Mouse (Mus musculus): ENCODE measurements at regions not wholly inside any gene's neighbourhood (a gene's known extent, or its start where the extent isn't known, plus 50 kb on each side); places are given as distances from the start of the nearest gene placed in this dataset.

DNA sequence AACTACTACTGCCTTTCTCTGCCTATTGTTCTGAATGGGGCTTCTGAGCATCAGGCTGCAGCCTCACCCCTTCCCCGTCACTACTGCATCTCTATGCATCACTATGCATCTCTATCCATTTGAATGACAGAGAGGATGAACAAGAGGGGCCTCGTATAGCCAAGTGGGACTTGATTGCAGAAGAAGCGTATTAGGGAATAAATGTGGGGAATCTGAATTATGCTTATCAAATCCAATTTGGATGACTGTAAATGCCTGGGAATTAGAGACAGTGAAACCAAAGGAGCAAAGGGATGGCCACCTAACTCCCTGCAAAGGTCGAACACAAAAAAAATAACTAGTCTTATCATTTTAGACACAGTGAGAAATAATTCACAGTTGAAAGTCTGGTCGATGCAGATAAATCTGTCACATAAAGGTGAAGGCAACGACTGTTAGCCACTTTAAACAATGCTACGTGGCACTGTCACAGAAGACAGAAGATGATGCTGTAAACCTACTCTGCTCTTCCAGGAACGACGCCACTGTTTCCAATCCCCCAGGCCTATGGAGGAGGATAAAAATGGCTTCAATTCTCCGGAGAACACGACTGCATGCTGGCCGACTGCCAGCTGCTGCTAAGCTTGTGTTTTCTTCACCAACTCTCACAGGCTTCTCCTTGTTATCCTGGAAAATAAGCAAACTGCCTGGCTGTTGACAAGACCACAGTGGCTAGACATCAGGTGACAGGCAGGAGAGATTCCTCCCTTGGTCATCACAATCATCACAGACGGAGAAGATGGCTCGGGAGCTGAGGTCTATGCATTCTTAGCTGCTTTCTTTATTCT, 213.6 kb upstream of the Akirin2 start:
- no peak for DNase-seq (ENCODE audit: low spot score in 2 of 2)

DNA sequence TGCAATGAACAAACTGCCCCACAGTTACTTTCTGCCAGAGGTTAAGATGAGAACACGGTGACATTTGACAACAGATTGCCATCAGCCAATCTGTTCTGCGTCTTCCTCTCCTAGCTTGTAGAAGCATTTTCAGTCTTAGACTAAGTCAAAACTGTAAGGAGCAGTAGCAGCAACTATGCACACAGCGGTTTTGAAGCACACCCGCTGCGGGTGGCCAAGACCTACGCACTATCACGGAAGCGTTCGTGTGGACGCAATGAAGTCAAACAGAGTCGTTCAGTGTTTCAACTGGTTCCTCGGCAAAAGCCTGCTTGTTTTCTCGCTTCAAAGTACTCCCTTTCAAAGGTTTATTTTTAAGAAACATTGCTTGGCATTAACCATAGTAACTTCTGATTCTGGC, 212.9 kb upstream of the Akirin2 start:
- no peak for DNase-seq (ENCODE audit: low spot score in 2 of 2)

DNA sequence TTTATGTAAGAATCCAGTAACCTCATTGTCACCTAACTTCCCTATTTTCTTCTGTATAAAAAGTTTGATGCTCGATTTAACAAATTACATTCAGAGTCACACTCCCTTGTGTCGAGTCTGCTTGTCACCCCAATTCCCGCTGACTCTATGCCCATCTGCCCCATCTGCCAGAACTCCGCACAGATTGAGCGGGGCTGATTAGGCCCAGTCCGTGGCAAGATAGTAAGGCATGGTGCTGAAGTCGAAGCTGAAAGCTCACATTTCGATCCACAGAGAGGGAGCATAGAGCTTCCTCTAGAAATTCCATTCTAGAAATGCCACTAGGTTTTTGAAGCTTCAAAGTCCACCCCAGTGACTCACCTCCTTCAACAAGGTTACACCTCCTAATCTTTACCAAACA, 210.7 kb upstream of the Akirin2 start:
- no peak for DNase-seq (ENCODE audit: low spot score in 2 of 2)

DNA sequence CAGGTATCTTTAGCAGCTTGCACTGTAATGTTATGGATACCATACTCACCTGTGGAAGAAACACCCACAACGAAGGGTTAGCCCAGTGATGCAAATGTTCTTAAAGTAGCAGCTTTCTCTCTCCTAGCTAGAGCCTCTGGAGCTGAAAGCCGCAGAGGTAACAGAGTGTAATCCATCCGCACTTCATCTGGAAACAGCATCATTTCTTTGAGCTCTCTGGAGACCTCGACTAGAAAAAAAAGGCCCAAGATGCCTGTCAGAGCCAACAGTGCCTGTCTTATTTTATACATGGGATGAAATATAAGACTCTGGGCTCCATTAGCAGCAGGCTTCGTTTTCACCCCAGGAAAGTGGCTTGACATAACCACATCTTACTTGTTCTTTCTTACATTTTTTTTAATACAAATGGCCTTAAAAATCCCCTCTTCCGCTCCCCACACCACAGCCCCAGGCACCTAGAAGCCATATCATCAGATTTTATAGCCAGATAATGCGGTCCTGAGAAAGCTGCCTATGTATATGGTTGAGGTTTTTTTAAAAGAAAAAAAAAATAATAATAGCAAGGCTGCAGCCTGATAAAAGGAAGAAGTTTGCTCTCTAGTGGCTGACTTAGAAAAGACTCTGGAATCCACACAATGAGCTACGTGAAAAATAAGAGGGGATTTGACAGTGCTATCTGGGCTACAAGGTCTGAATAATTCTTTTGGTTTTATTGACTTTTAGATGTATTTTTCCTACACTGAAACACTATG, 179.3 kb upstream of the Akirin2 start:
- DNase-seq (ENCODE audit: low spot score in 2 of 2), result no peak

DNA sequence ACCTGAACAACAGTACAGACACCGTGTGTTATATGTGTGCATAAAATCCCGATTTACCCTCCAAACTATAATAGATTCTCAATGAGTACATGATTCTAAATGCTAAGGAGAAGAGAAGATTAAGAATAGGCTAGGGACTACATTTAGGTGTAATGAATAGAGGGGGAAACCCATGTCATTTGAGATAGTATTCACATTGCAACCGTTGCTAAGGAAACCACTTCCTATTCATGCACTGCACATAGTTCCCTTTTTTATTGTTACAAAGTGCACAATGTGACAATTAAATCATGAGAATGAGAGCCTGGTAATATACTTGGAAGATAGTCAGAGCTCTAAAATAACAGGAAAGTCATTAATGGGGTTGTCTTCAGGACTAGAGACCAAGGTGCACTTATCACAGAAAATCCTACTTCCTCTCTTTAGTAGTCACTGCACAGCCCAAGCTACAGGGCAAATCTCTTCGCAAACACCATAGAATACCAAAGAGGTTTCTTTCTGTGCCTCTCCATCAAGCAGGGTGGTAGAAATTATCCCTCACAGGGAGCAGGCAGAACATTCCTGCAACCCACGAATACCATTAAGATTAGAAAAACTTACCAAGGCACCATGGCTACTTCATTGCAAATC, 164.3 kb upstream of the Akirin2 start:
- no peak for DNase-seq (ENCODE audit: low spot score in 2 of 2)

DNA sequence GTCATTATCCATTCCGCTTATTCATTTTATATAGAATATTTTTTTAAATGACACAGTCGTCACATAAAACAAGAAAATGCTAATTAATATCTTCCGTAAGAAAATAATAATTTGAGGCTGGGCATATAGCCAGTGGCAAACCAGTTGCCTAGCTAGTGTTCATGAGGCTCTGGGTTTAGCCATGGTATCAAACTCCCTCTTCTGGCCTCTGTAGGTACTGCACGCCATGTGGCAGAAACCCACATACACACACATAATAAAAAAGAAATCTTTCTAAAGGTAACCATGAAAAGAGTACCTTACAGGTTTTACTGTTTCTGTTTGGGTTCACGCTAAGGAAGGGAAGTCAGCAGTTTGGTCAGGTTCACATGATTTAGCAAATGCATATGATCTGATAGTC, 159.2 kb upstream of the Akirin2 start:
- no peak for DNase-seq (ENCODE audit: low spot score in 2 of 2)

DNA sequence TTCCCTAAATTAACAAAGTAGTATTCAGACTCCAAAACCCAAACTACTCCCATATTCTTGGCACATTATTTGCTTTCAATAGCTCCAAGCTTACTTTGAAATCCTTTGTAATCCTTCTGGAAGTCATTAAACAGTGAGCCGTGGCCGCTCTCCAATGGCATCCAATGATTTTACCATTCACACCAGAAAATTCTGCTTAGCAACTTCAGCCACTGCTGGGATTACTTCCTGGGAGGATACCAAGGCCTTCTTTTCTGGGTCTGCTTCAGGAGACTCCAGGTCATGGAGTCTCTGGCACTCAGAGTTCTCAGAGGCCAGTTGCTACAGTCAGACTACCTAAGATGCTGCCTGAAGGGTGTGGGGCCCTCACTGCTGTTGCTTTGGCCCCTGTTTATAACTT, 147.7 kb upstream of the Akirin2 start:
- no peak for DNase-seq (ENCODE audit: low spot score in 2 of 2)

DNA sequence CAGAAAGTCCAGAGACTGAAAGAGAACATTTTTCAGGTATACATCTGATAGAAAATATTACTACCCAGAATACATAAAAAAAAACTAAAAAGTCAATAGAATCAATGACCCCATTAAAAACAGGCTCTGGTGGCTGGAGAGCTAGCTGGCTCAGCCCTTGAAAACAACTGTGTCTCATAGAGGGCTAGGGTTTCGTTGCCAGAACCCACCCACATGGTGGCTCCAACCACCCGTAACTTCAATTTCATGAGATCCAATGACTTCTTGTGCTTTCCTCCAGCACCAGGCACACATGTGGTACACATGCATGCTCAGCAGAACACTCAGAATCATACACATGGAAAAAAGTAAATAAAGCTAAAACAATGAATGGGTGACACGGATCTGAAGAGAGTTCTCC, 143.6 kb upstream of the Akirin2 start:
- no peak for DNase-seq (ENCODE audit: low spot score in 2 of 2)

DNA sequence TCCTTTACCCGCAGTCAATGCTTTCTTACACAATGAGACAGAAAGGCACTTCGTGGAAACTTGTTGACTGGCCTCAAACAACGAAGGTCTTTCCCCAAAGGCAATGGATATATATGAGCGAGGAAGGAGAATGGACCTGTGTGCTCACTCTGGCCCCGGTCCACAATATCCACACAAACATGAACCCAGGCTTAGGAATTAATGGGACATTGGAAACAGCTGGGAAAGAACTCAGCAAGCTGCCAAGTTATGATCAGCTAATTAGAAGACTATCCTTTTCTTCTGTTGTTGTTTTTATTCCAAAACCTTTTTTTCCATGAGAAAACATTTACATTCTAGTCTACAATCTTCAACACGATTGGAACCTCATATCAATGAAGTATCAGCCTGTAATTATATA, 129.8 kb upstream of the Akirin2 start:
- DNase-seq (ENCODE audit: low spot score in 2 of 2), result no peak

DNA sequence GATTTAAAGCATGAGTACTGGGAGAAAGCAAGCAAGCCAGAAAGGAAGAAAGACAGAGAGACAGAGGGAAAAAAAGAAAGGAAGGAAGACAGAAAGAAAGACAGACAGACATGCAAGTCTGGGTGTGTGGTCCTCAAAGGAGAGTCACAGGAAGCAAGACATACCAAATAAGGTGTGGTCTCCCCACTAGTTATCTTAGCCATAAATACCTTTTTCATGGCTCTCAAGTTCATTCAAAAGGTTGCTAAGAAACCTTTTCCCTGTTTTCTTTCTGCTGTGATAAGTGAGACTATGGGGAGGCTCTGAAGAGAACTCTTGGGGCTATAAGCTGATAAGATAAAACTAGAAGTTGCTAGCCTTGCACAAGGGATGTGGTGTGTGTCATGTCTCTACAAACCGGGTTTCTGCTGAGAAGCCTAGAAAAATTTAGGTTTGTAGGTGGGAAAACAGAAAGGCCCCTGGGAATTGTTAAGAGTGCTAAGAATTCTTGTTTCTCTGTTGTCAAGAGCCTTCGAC, 126.5 kb upstream of the Akirin2 start:
- no peak for DNase-seq (ENCODE audit: low spot score in 2 of 2)

DNA sequence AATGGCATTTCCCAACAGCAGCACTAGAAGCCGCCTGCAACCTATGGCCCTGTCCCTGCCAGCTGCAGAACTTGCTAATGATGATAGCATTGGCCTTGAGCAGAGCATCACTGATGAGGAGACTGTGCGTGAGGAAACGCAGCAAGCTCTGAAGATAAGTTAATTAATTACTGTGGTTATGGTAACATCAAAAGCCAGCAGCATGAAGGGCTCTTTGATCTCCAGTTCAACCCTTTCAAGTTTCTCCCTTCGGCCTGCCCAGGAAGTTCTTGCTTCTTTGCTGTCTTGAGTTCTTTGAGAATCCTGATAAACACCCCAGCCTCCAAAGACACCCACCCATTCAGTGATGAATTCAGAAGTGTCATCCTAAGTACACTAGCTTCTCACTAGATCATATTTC, 121.7 kb upstream of the Akirin2 start:
- no peak for DNase-seq (ENCODE audit: low spot score in 2 of 2)

DNA sequence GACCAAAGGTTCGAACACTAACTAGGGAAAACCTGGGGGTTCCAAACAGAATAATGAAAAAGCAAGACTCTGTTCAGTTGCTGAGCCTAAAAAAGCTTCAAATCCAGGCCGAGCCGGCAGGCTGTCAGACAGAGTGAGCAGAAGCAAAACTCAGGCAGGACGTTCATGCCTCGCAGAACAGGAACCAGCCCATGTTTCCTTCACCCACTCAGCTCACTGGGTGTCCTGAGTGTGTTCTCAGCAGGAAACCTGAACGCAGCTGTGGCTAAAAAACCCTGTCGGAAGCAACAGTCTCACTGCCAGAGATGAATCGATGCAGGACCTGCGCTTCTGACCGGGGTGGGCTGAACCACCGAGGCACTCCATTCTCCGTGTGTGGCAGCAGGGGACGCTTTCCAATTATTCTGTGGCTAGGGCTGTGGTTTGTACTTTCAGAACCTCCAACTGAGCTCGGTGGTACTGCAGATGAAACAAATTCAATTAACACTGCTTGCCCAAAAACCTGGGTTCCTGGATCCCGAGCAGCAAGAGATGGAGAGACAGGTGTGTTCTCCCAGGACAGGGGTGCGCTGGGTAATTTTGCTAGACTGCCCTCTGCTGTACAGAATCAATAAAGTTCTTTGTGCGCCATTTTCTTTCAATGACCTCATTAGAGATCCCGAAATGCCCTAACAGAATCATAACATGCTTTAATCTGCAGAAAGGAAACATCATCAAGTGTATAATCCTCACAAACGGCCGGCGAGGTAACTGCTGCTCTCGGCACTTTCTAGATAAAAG, 121.1 kb upstream of the Akirin2 start:
- no peak for DNase-seq (ENCODE audit: low spot score in 2 of 2)

DNA sequence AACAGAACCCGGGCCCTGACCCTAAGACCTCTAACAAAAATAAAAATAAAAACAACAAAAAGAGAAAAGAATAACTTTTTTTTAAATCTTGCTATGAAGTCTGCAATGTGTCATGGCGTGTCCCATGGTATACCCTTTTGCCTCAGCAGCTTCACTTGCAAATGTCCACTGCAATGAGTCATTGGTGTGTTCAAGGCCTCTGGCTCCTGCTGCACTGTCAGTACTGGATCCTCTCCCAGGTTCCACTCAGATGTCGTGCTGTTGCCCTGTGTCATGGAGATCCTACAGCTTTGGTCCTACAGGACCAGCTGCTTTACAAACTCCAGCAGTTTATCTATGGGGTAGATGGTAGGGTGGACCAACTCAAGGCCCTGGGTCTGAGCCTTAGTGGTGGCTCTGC, 113.4 kb upstream of the Akirin2 start:
- no peak for DNase-seq (ENCODE audit: low spot score in 2 of 2)

DNA sequence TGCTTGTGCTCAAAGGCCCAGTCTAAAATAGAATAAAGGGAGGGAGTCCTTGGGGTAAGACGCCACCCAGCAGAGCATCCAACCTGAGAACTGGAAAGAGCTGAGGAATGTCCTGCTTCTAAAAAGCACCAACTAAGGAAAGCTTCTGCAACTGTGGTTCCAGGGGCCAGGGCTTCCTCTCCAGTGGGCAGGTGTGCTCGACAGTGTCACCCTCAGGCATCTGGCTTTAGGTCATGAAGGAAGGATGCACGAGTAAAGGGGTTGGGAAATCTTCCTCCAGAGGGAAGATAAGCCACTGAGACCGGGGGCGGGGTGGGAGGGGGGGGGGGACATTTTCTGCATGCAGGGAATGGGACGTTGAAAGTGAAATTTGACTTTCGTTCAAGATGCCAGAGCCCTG, 101.2 kb upstream of the Akirin2 start:
- no peak for DNase-seq (ENCODE audit: low spot score in 2 of 2)

DNA sequence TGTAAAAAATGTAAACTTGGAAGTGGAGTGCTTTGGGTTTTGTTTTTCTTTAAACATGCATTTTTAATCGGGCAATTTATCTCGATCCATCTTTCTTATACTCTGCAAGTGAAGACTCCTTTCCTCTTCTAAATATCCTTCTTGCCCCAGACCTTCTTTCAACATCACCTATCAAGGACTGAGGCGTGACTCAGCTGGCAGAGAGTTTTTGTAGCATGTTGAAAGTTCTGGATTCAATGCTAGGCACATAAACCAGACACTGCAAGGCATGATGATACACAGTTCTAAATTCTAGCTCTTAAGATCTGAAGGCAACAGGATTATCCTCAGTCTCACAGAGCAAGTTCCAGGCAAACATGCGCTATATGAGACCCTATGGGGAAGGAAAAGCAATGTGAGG, 88.1 kb upstream of the Akirin2 start:
- DNase-seq (ENCODE audit: low spot score in 2 of 2), result no peak

DNA sequence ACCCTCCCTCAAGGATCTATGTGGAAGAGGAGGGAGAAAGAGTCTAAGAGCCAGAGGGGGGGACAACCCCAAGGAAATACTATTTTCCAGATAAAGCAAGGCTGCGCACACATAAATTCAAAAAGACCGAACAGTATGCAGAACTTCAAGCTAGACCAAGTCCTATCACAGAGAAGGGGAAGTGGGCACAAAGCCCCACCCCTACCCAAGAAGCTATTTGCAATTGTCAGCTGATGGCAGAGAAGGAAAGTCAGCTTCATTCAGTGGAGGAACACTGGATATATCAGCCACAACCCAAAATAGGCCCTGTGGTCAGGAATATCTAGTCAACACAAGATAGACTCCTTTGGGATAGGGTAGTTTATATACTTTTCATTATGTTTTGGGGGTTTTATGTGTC, 84.9 kb upstream of the Akirin2 start:
- no peak for DNase-seq (ENCODE audit: low spot score in 2 of 2)

DNA sequence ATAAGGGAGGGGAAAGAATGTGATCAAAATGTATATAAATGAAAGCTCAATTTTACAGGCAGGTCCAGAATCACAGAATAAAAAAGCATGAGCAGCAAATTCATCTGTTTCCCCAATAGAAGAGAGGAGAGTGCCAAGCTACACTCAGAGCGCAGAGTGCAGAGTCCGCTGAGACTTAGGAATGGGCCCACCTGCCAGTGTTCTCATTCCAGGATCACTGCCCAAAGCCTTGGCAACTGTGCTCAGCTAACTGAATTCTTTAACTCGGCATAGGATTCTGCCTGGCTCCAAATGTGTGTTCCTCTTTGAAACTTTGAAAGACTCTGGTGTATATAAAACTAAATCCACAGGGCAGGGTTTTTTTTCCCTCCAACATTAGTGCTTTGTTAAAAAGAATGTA, 84.4 kb upstream of the Akirin2 start:
- no peak for DNase-seq (ENCODE audit: low spot score in 2 of 2)

DNA sequence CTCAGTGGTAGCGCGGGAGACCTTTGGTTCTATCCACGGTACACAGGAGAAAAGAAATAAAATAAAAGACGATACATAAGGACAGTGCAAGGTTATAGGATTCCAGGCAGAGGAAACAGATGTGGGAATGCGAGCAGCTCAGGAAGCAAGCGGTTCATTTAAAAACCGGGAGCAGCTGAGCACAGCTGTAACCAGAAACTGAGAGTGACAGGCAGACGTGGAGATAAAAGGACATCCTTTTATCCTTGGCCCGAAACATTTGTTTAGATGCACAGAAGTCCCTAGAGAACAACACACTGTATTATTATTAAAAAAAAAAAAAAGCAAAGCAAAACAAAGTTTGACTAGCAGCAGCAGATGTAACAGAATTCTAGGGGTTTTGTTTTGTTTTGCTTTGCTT, 82.6 kb upstream of the Akirin2 start:
- DNase-seq (ENCODE audit: low spot score in 2 of 2), result no peak

DNA sequence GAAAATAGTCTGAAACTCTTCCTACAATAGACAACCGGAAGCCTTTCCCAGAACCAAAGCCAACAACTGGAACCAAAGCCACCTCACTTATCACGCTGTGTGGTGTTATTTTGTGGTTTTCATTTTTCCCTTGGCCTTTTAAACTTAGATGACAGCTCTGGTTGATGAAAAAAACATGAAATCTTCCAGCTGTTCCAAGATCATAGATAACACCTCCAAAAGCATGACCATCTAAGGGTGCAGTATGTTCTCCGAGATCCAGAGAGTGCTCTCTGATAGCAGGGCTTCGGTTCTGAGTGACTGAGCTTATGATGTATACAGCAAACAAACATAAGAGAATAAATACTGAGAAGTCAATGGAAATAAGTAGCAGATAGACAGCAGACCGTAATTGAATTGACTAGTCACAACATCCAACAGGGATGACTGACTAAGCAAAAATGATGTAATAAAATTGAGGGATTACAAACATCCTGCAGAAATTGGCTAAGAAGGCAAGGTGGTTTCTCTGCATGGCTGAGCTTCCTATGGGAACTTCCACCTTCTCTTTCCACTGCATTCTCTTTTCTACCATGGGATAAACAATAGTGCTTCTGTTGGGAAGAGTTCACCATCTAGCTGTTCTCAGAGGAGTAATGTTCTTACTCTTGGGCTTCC, 74.8 kb upstream of the Akirin2 start:
- no peak for DNase-seq (ENCODE audit: low spot score in 2 of 2)

DNA sequence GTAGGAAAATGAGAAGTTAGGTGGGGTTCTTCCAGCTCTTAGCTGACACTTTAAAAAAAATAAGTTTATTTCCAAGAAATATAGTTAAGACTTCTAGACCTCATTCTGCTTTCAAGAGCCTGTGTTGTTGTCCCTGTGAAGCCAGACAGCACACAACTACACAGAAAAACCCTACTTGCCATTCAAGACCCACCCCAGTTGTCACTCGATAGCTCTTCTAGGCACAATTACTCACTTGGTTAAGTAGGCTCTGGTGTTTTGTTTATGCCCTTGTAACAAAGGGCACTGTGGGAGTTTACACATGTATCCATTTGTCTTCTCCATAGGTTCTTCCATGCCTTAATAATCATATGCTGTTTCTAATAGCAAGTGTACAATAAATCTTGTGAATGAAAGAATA, 66.5 kb upstream of the Akirin2 start:
- no peak for DNase-seq (ENCODE audit: low spot score in 2 of 2)

DNA sequence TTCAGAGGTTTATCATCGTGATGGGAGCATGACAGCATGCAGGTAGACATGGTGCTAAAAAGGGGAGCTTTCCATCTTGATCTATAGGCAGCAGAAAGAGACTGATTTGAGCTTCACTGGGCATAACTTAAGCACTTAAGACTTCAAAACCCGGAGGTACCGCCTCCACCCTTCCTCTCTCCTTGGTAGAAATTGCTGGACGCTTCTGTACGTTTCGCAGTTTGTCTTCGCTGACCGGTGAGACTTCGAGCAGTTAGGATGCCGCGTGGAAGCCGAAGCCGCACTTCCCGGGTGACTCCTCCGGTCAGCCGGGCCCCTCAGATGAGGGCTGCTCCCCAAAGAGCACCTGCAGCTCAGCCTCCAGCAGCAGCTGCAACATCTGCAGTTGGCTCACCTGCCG, 65.2 kb upstream of the Akirin2 start:
- DNase-seq (ENCODE audit: low spot score in 2 of 2), result no peak

Measured in urinary bladder, adult 18-20 months (tissue).